Mouse (Mus musculus): ENCODE measurements around the gene Dhx16. TPM values are rescaled to one million over a fixed set of nuclear protein-coding genes. Genes with fewer than 3 reads are reported as not detected.
A peak's percentile ranks its signal among the peaks of the same experiment; 100 is the strongest.

Gene Dhx16
- polyA plus RNA-seq, 2 experiments: 25.5 to 46.0 TPM

DNA sequence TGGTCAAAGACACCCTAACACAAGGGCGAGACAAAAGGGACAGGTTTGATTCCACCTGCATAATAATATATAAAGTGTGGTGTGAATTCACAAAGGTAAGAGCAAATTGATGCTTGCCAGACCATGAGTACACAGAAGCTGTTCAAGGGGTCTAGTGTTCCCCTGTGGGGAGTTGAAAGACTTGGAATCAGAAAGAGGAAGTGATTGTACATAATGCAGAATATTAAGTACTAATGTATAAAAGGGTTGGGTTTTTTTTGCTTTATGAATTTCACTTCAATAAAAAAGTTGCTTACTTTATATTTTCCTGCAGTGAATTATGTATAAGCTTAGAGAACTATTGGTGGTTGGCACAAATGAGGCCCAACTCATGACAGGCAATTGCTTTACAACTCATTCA, 20.2 kb upstream of the Dhx16 start:
- H3K9ac ChIP-seq (replicated peaks): no peak overlapping the region
- H3K27ac ChIP-seq: no peak overlapping the region
- DNase-seq (ENCODE audit: low read depth in 3 of 3, low spot score in 3 of 3) (no peak), ATAC-seq (ENCODE audit: insufficient read depth) (no peak)
- peaks cover 5% of the 10 kb centered on the region for H3K27me3 ChIP-seq (ENCODE audit: control insufficient read depth, insufficient read depth, low read length)
- H3K4me1 ChIP-seq (replicated peaks; ENCODE audit: control insufficient read depth in 2 of 2, insufficient read depth in 2 of 2, low read length in 1 of 2): peaks cover 8 to 9% of the 10 kb centered on the region in 2 experiments
- 55% methylated on average over 1 of the region's 1 CpGs for WGBS (ENCODE audit: insufficient replicate concordance)
- H3K36me3 ChIP-seq (replicated peaks; ENCODE audit: control insufficient read depth, insufficient read depth, low read depth): peaks cover 16% of the 10 kb centered on the region
- no peaks in the 10 kb centered on the region for H3K9me3 ChIP-seq (ENCODE audit: control insufficient read depth, low read length)
- no peak overlapping the region for H3K4me3 ChIP-seq (ENCODE audit: insufficient read depth in 1 of 2, low read depth in 2 of 2, low read length in 2 of 2)
- TF ChIP-seq EP300 (IDR thresholded peaks at IDR 0.05; ENCODE audit: low read depth): no peak
- TF ChIP-seq CTCF (IDR thresholded peaks at IDR 0.05; ENCODE audit: low read depth): no peak
- H3K4me2 ChIP-seq (ENCODE audit: low read depth): no peak overlapping the region

- H3K4me2 ChIP-seq (ENCODE audit: low read depth): no peak overlapping the region
- H3K36me3 ChIP-seq (replicated peaks; ENCODE audit: control insufficient read depth, insufficient read depth, low read depth): peaks cover 16% of the 10 kb centered on the region
- H3K4me1 ChIP-seq (replicated peaks; ENCODE audit: control insufficient read depth in 2 of 2, insufficient read depth in 2 of 2, low read length in 1 of 2): peaks cover 9% of the 10 kb centered on the region in 2 experiments
- no peak overlapping the region for H3K9ac ChIP-seq (replicated peaks)
- no peaks in the 10 kb centered on the region for H3K9me3 ChIP-seq (ENCODE audit: control insufficient read depth, low read length)
- DNase-seq (ENCODE audit: low read depth in 3 of 3, low spot score in 3 of 3) (no peak), ATAC-seq (ENCODE audit: insufficient read depth) (no peak)
- TF ChIP-seq EP300 (IDR thresholded peaks at IDR 0.05; ENCODE audit: low read depth) (no peak), CTCF (IDR thresholded peaks at IDR 0.05; ENCODE audit: low read depth) (no peak)
- no peak overlapping the region for H3K27ac ChIP-seq
- H3K27me3 ChIP-seq (ENCODE audit: control insufficient read depth, insufficient read depth, low read length): peaks cover 9% of the 10 kb centered on the region
- no peak overlapping the region for H3K4me3 ChIP-seq (ENCODE audit: insufficient read depth in 1 of 2, low read depth in 2 of 2, low read length in 2 of 2)
- 46% methylated on average over 2 of the region's 2 CpGs for WGBS (ENCODE audit: insufficient replicate concordance)
Observed at GRCm38 (mm10) chr17:35859835-35860234, 19.8 kb upstream of the Dhx16 start.

- ATAC-seq (ENCODE audit: insufficient read depth): peak; percentile 46
- no peak for DNase-seq (ENCODE audit: low read depth in 3 of 3, low spot score in 3 of 3)
- H3K9ac ChIP-seq (replicated peaks): peak overlapping the region; percentile 85
- peaks cover 16% of the 10 kb centered on the region for H3K36me3 ChIP-seq (replicated peaks; ENCODE audit: control insufficient read depth, insufficient read depth, low read depth)
- no peaks in the 10 kb centered on the region for H3K9me3 ChIP-seq (ENCODE audit: control insufficient read depth, low read length)
- TF ChIP-seq EP300 (IDR thresholded peaks at IDR 0.05; ENCODE audit: low read depth): no peak
- TF ChIP-seq CTCF (IDR thresholded peaks at IDR 0.05; ENCODE audit: low read depth): no peak
- H3K4me2 ChIP-seq (ENCODE audit: low read depth): peak overlapping the region; percentile 89
- H3K27me3 ChIP-seq (ENCODE audit: control insufficient read depth, insufficient read depth, low read length): peaks cover 19% of the 10 kb centered on the region
- 6% methylated on average over 12 of the region's 12 CpGs for WGBS (ENCODE audit: insufficient replicate concordance)
- peaks cover 13 to 17% of the 10 kb centered on the region in 2 experiments for H3K4me1 ChIP-seq (replicated peaks; ENCODE audit: control insufficient read depth in 2 of 2, insufficient read depth in 2 of 2, low read length in 1 of 2)
- H3K4me3 ChIP-seq (ENCODE audit: insufficient read depth in 1 of 2, low read depth in 2 of 2, low read length in 2 of 2): peak overlapping the region; percentile 85 to 93
- H3K27ac ChIP-seq: no peak overlapping the region
Observed at GRCm38 (mm10) chr17:35860831-35861197, 18.8 kb upstream of the Dhx16 start.

DNA sequence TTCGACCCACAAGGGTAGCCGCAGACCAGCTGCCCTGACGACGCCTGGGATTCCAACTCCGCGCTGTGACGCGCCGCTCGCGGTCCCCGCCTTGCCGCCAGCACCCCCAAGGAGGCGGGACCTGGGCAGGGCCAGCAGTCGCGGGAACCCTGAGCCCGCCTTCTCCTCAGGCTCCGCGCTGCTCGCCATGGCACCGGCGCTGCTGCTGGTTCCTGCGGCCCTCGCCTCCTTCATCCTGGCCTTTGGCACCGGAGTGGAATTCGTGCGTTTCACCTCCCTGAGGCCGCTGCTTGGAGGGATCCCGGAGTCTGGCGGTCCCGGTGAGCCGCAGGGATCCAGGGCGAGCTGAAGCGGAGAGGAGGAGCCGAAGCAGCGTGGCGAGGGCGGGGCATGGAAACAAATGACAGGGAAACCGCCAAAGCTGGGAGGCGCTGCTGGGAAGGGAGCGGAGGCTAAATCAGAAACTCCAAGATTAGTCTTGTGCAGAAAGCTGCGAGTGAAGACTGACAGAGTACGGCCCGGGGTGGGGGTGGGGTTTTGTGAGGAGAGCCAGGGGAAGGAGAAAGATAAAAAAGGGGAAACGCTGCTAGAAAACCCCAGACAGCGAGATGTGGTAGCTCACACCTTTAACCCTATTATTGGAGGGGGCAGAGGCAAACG, 18.3 kb upstream of the Dhx16 start, which contains the start of gene Nrm:
Nrm (plus strand) TSS at position 121 of the 660 bp plus-strand sequence.
- WGBS (ENCODE audit: insufficient replicate concordance): under 1% methylated on average over 47 of the region's 47 CpGs
- Histone ChIP-seq H3K27ac (peak within 1 kb of the TSS; percentile 60), H3K4me2 (ENCODE audit: low read depth) (peak within 1 kb of the TSS; percentile 89), H3K4me3 (ENCODE audit: insufficient read depth in 1 of 2, low read depth in 2 of 2, low read length in 2 of 2) (peak within 1 kb of the TSS; percentile 85 to 93), H3K9ac (replicated peaks) (peak within 1 kb of the TSS; percentile 85), H3K36me3 (replicated peaks; ENCODE audit: control insufficient read depth, insufficient read depth, low read depth) (peaks cover 16% of the 10 kb centered on the region), H3K4me1 (replicated peaks; ENCODE audit: control insufficient read depth in 2 of 2, insufficient read depth in 2 of 2, low read length in 1 of 2) (peaks cover 13 to 17% of the 10 kb centered on the region in 2 experiments), H3K9me3 (ENCODE audit: control insufficient read depth, low read length) (no peaks in the 10 kb centered on the region), H3K27me3 (ENCODE audit: control insufficient read depth, insufficient read depth, low read length) (peaks cover 24% of the 10 kb centered on the region)
- DNase-seq (ENCODE audit: low read depth in 3 of 3, low spot score in 3 of 3) (peak; percentile 75 to 84 (median 76)), ATAC-seq (ENCODE audit: insufficient read depth) (peak; percentile 94)
- TF ChIP-seq CTCF (IDR thresholded peaks at IDR 0.05; ENCODE audit: low read depth): peak; percentile 66
- no peak for TF ChIP-seq EP300 (IDR thresholded peaks at IDR 0.05; ENCODE audit: low read depth)

- H3K4me1 ChIP-seq (replicated peaks; ENCODE audit: control insufficient read depth in 2 of 2, insufficient read depth in 2 of 2, low read length in 1 of 2): peaks cover 13 to 19% of the 10 kb centered on the region in 2 experiments
- H3K4me3 ChIP-seq (ENCODE audit: insufficient read depth in 1 of 2, low read depth in 2 of 2, low read length in 2 of 2): peak overlapping the region in 1 of 2 experiments; percentile 50; a peak in 1 of 4 replicates
- H3K4me2 ChIP-seq (ENCODE audit: low read depth): peak overlapping the region; percentile 65
- H3K9me3 ChIP-seq (ENCODE audit: control insufficient read depth, low read length): no peaks in the 10 kb centered on the region
- 36% methylated on average over 10 of the region's 10 CpGs for WGBS (ENCODE audit: insufficient replicate concordance)
- DNase-seq (ENCODE audit: low read depth in 3 of 3, low spot score in 3 of 3) (no peak), ATAC-seq (ENCODE audit: insufficient read depth) (no peak)
- TF ChIP-seq EP300 (IDR thresholded peaks at IDR 0.05; ENCODE audit: low read depth) (no peak), CTCF (IDR thresholded peaks at IDR 0.05; ENCODE audit: low read depth) (no peak)
- peaks cover 55% of the 10 kb centered on the region for H3K27me3 ChIP-seq (ENCODE audit: control insufficient read depth, insufficient read depth, low read length)
- no peaks in the 10 kb centered on the region for H3K36me3 ChIP-seq (replicated peaks; ENCODE audit: control insufficient read depth, insufficient read depth, low read depth)
- no peak overlapping the region for H3K9ac ChIP-seq (replicated peaks)
- H3K27ac ChIP-seq: no peak overlapping the region
Observed at GRCm38 (mm10) chr17:35864832-35865353, 14.7 kb upstream of the Dhx16 start.
